Mouse (Mus musculus): Measurements from ENCODE around the gene Ccer2. TPM values are rescaled to one million over a fixed set of nuclear protein-coding genes. Genes with fewer than 3 reads are reported as not detected.
A peak's percentile ranks its signal among the peaks of the same experiment; 100 is the strongest.

Ccer2 gene
- polyA plus RNA-seq, 1 experiment: not detected

DNA sequence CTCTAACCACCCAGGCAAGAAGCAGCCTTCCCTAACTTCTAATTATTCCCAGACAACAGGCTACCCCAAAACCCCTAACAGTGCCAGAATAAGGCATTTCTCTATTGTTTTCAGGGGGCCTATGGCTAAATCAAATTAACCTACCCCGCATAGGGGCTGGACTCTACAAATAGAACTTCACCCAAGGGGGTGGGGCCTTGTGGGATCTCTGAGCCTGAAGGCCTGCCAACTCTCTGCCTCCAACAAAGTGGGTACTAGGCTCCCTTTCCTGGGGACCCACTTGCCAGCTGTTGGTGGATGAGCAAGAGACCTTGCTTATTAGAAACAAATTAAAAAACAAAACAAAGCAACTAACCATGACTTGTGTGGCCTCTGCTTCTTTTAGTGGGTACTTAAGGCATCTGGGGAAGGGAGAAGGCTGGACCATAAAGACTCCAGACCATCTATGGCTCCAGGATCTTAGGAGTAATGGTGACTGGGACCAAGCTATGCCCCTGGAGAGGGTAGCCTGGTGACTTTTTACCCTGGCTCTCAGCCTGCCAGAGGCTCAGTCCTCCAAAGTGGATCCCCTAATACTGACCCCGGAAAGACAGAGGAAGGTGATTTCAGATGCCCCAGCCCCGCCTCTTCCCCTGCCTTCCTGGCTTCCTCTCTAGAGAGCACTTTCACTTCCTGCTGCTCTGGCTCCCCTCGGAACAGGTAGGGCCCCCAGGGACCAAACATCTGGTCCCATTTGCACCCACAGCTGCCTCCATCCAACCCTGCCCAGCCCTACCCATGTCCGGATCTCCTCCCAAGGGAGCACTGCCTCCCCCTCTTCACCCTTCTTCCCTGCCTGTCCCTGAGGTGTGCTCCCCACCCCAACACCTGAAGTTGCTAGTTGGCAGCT is 32.6 kb downstream of the Ccer2 start, which contains the start of gene Rinl:
Rinl (plus strand) TSS at position 663 of the 889 bp plus-strand sequence.
- Histone ChIP-seq H3K4me3 (replicated peaks; ENCODE audit: control insufficient read depth, low read depth, low read length) (peak within 1 kb of the TSS; percentile 81), H3K27ac (ENCODE audit: control insufficient read depth, insufficient read depth, low read depth, low read length, poor library complexity) (peak within 1 kb of the TSS; percentile 70)

DNA sequence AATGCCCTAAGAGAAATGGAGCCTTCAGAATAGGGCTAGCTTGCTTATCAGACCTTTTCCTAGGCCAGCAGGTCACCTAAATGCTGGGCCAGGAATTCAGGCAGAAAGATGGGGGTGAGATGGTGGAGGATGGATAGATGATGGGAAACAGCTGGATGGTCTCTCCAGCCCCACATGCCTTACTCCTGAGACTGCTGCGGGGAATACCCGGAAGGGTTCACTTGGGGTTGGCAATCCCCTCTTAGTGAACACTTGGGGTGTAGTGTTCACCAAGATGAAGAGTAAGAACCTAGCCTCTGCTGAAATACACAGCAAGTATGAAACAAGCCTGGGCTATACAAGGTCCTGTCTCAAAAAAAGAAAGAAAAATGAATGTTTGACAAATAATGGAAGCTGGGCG is 33.3 kb downstream of the Ccer2 start:
- peak overlapping the region; percentile 81 for H3K4me3 ChIP-seq (replicated peaks; ENCODE audit: control insufficient read depth, low read depth, low read length)
- TF ChIP-seq CTCF (IDR thresholded peaks at IDR 0.05; ENCODE audit: control insufficient read depth, insufficient read depth, low read length): no peak
- WGBS: 67% methylated on average over 3 of the region's 3 CpGs
- peaks cover 3% of the 10 kb centered on the region; the same call in 1 of the 2 replicates for H3K4me1 ChIP-seq (ENCODE audit: control insufficient read depth, insufficient read depth, low read length)
- peak overlapping the region; percentile 70 for H3K27ac ChIP-seq (ENCODE audit: control insufficient read depth, insufficient read depth, low read depth, low read length, poor library complexity)

More for the DNA sequence above, 32.6 kb downstream of the Ccer2 start, which contains the start of gene Rinl:
- TF ChIP-seq POLR2A (IDR thresholded peaks at IDR 0.05; ENCODE audit: borderline replicate concordance, control insufficient read depth, low read depth, low read length): no peak
- no peak for TF ChIP-seq CTCF (IDR thresholded peaks at IDR 0.05; ENCODE audit: control insufficient read depth, insufficient read depth, low read length)
- H3K4me1 ChIP-seq (ENCODE audit: control insufficient read depth, insufficient read depth, low read length): peaks cover 3% of the 10 kb centered on the region; the same call in 1 of the 2 replicates
- WGBS: 17% methylated on average over 5 of the region's 5 CpGs

DNA sequence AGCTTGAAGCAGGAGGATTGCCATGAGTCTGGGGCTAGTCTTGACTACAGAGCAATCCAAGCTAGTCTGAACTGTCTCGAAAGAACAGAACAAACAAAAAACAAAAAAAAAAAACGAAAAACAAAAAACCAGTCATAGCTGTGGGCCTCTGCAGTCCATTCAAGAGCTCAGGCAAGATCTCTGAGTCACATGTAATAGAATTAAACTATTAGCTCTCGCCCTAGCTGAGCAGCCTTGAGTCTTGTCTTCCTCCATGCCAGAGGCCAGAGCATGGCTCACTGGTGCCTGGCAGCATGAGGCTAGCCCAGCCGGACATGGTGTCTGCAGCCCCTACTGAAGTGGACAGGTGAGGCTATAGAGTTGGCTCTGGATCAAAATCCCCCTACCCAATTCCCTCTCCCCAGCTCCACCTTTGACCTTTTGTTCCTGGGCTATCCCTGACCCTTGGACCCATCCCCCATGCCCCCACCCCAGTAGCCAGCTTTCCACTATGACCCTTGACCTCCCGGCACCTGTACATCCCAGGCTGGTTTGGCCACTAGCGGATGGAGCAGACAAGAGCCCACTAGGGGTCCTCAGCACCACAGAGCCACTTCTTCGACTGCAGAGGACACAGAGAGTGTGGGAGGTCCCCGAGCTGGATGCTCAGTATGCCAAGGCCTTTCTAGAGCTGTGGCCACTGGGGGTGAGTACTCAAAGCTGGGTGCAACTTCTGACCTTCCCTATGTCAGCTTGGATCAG is 34.3 kb downstream of the Ccer2 start:
- Histone ChIP-seq H3K27ac (ENCODE audit: control insufficient read depth, insufficient read depth, low read depth, low read length, poor library complexity) (no peak overlapping the region), H3K4me3 (replicated peaks; ENCODE audit: control insufficient read depth, low read depth, low read length) (no peak overlapping the region), H3K4me1 (ENCODE audit: control insufficient read depth, insufficient read depth, low read length) (peaks cover 3% of the 10 kb centered on the region; the same call in 1 of the 2 replicates)
- TF ChIP-seq POLR2A (IDR thresholded peaks at IDR 0.05; ENCODE audit: borderline replicate concordance, control insufficient read depth, low read depth, low read length): no peak
- TF ChIP-seq CTCF (IDR thresholded peaks at IDR 0.05; ENCODE audit: control insufficient read depth, insufficient read depth, low read length): no peak
- 70% methylated on average over 8 of the region's 8 CpGs for WGBS

DNA sequence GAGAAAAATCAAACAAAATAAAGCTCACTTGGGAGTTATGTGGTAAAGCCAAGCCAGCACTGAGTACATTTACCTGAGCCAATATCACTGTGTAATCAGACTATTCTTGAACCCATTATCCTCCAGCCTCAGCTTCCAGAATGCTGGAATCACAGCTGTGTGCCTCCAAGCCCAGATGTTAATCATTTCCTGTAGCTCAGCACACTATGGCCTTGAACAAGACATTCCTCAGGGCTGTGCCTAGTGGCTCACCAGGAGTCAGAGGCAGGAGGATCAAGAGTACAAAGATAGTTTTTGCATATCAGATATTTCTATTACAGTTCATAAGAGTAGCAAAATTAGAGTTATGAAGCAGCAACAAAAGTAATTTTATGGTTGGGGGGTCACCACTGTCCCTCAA is 35.7 kb downstream of the Ccer2 start:
- Histone ChIP-seq H3K4me3 (replicated peaks; ENCODE audit: control insufficient read depth, low read depth, low read length) (no peak overlapping the region), H3K27ac (ENCODE audit: control insufficient read depth, insufficient read depth, low read depth, low read length, poor library complexity) (no peak overlapping the region), H3K4me1 (ENCODE audit: control insufficient read depth, insufficient read depth, low read length) (peaks cover 3% of the 10 kb centered on the region; the same call in 1 of the 2 replicates)
- TF ChIP-seq CTCF (IDR thresholded peaks at IDR 0.05; ENCODE audit: control insufficient read depth, insufficient read depth, low read length) (no peak), POLR2A (IDR thresholded peaks at IDR 0.05; ENCODE audit: borderline replicate concordance, control insufficient read depth, low read depth, low read length) (no peak)

DNA sequence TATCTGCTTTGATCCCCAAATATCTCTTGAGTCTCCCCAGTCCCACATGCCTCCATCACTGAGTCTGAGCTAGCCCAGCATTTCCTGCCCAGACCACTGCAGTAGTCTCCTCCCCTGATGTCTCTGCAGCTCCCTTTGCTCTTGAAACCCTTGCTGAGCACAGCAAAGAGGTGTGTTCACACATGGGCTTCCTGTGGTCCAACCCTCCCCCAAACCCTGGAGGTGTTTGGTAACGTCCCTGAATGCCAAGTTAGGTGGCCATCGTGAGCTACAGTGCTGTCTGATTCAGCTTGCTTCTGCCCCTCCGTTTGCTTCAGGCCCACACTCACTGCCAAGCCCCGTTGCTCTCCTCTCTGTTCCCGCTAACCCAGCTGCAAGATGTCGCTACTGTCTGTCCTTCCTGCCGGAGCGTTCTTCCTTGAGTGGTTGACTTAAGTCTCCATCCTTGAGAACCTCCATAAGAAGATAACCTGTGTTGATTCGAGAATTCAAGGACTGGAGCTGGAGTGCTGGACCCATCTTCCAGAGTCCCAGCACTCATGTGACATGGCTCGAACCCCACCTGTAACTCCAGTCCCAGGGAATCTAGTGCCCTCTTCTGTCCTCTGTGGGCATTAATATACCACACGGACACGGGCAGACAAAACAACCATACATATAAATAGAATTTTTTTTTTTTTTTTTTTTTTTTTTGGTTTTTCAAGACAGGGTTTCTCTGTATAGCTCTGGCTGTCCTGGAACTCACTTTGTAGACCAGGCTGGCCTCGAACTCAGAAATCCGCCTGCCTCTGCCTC is 36.6 kb downstream of the Ccer2 start:
- H3K4me1 ChIP-seq (ENCODE audit: control insufficient read depth, insufficient read depth, low read length): peaks cover 3% of the 10 kb centered on the region; the same call in 1 of the 2 replicates
- peak overlapping the region; percentile 41 for H3K27ac ChIP-seq (ENCODE audit: control insufficient read depth, insufficient read depth, low read depth, low read length, poor library complexity)
- WGBS: 54% methylated on average over 14 of the region's 14 CpGs
- no peak overlapping the region for H3K4me3 ChIP-seq (replicated peaks; ENCODE audit: control insufficient read depth, low read depth, low read length)
- no peak for TF ChIP-seq POLR2A (IDR thresholded peaks at IDR 0.05; ENCODE audit: borderline replicate concordance, control insufficient read depth, low read depth, low read length)
- TF ChIP-seq CTCF (IDR thresholded peaks at IDR 0.05; ENCODE audit: control insufficient read depth, insufficient read depth, low read length): peak; percentile 29; the same call in 1 of the 2 replicates

DNA sequence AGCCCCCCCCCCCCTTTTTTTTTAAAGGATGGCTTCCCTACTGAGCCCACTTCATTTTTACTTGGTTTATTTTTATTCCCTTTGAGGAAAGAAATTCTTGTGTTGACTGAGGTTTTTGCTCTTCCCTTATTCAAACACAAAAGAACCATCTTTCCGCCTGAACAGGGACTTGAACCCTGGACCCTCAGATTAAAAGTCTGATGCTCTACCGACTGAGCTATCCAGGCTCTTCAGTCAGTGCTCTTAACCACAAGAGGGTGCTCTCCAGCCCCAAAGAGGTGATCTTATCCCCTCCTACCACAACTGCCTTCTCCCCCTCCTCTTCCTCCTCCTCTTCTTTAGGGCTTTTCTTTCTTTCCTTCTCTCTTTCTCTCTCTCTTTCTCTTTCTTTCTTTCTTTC is 37.9 kb downstream of the Ccer2 start:
- TF ChIP-seq CTCF (IDR thresholded peaks at IDR 0.05; ENCODE audit: control insufficient read depth, insufficient read depth, low read length) (peak; percentile 50; the same call in 1 of the 2 replicates), POLR2A (IDR thresholded peaks at IDR 0.05; ENCODE audit: borderline replicate concordance, control insufficient read depth, low read depth, low read length) (no peak)
- Histone ChIP-seq H3K4me3 (replicated peaks; ENCODE audit: control insufficient read depth, low read depth, low read length) (no peak overlapping the region), H3K27ac (ENCODE audit: control insufficient read depth, insufficient read depth, low read depth, low read length, poor library complexity) (no peak overlapping the region), H3K4me1 (ENCODE audit: control insufficient read depth, insufficient read depth, low read length) (peaks cover 3% of the 10 kb centered on the region; the same call in 1 of the 2 replicates)
- 28% methylated on average over 2 of the region's 2 CpGs for WGBS

DNA sequence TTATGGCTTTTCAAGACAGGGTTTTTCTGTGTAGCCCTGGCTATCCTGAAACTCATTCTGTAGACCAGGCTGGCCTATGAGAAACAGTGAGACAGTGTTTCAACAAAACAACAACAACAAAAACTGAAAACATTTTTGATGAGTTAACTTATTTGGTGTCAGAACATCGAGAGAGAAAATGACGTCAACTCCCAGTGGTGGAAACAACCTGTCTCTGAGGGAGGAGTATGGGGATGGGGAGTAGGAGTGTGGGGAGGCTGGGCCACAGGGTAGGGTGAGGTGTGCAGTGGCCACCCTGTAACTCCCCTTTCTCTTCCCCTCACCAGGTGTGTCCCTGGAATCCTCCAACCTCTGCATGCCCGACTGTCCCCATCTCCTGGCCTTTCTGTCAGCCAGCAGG is 38.5 kb downstream of the Ccer2 start:
- Histone ChIP-seq H3K4me3 (replicated peaks; ENCODE audit: control insufficient read depth, low read depth, low read length) (no peak overlapping the region), H3K4me1 (ENCODE audit: control insufficient read depth, insufficient read depth, low read length) (peaks cover 3% of the 10 kb centered on the region; the same call in 1 of the 2 replicates), H3K27ac (ENCODE audit: control insufficient read depth, insufficient read depth, low read depth, low read length, poor library complexity) (0 out of 2 replicates have a peak overlapping the region, but pooled peaks have one; percentile 13)
- TF ChIP-seq POLR2A (IDR thresholded peaks at IDR 0.05; ENCODE audit: borderline replicate concordance, control insufficient read depth, low read depth, low read length) (no peak), CTCF (IDR thresholded peaks at IDR 0.05; ENCODE audit: control insufficient read depth, insufficient read depth, low read length) (no peak)
- WGBS: 80% methylated on average over 3 of the region's 3 CpGs
